Mouse (Mus musculus): ENCODE data around the gene H2afy2. TPM values are rescaled to one million over a fixed set of nuclear protein-coding genes. Genes with fewer than 3 reads are reported as not detected.

The H2afy2 gene
- total and polyA plus RNA-seq, 3 experiments: 0.25 TPM; not detected in 2

GRCm38 (mm10) chr10:61827950-61828936 is 44.3 kb upstream of the H2afy2 start:
- H3K4me1 ChIP-seq (ENCODE audit: control insufficient read depth in 1 of 2, insufficient read depth in 2 of 2, low read length in 2 of 2): no peaks in the 10 kb centered on the region
- H3K79me2 ChIP-seq (ENCODE audit: control insufficient read depth, insufficient read depth, low read length, poor library complexity): no peaks in the 10 kb centered on the region
- no peaks in the 10 kb centered on the region for H3K36me3 ChIP-seq (ENCODE audit: control insufficient read depth in 1 of 2, insufficient read depth in 2 of 2, low read length in 2 of 2)
- no peak for DNase-seq (ENCODE audit: low read depth, low spot score)
- H3K4me3 ChIP-seq (ENCODE audit: control insufficient read depth in 1 of 2, insufficient read depth in 1 of 2, low read depth in 2 of 2, low read length in 2 of 2): no peak overlapping the region
- H3K9me3 ChIP-seq (replicated peaks; ENCODE audit: insufficient read depth, low read length): no peaks in the 10 kb centered on the region
- H3K27me3 ChIP-seq (ENCODE audit: control insufficient read depth in 1 of 2, insufficient read depth in 2 of 2, low read length in 2 of 2): no peaks in the 10 kb centered on the region
- no peak for TF ChIP-seq ZKSCAN1 (IDR thresholded peaks at IDR 0.05; ENCODE audit: low read depth, low read length)
- TF ChIP-seq TCF12 (IDR thresholded peaks at IDR 0.05; ENCODE audit: low read depth, low read length): no peak
- no peak for TF ChIP-seq ZNF384 (IDR thresholded peaks at IDR 0.05; ENCODE audit: low read depth, low read length)
- TF ChIP-seq HCFC1 (IDR thresholded peaks at IDR 0.05; ENCODE audit: low read depth, low read length): no peak
- no peak for TF ChIP-seq MAFK (IDR thresholded peaks at IDR 0.05; ENCODE audit: borderline replicate concordance, low read depth, low read length)
- no peak for TF ChIP-seq ZMIZ1 (IDR thresholded peaks at IDR 0.05; ENCODE audit: low read depth, low read length)
- no peak for TF ChIP-seq CHD1 (IDR thresholded peaks at IDR 0.05; ENCODE audit: low read depth, low read length)
- H3K9ac ChIP-seq (ENCODE audit: control insufficient read depth, low read depth, low read length, poor library complexity, severe bottlenecking): no peak overlapping the region
- H3K27ac ChIP-seq (ENCODE audit: control insufficient read depth, low read depth, low read length): no peak overlapping the region

DNA sequence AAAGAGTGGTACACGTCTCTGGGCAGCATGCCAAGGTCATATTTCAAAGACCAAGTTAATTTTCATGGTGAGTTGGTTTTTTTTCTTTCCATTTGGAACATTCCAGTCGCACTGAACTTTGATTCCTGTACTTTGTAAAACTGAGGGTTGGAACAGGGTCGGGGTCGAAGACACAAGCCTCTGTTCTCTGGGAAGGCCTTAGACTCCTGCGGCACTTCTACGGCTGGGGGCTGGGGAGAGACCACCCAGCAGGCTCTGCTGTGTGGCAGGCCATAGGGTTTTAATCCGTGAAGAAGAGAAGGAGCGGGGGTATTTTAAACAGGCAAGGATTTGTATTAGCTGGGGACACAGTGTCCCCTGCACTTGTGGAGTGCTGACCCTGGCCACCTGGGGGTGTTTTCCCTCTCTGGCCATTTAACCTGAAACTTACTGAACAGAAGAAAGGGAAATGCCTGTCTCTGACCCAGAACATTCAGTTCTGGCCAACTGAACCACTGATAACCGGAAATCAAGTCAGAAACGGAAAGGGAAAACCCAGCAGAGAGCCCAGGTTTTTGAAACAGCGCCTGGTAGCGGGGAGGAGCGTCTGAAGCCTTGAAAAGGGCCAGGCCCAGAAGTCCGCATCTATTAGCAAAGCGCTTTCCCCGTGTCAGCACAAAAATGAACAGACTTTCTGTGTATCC is 42.9 kb upstream of the H2afy2 start:
- Histone ChIP-seq H3K36me3 (ENCODE audit: control insufficient read depth in 1 of 2, insufficient read depth in 2 of 2, low read length in 2 of 2) (no peaks in the 10 kb centered on the region), H3K4me1 (ENCODE audit: control insufficient read depth in 1 of 2, insufficient read depth in 2 of 2, low read length in 2 of 2) (no peaks in the 10 kb centered on the region), H3K79me2 (ENCODE audit: control insufficient read depth, insufficient read depth, low read length, poor library complexity) (no peaks in the 10 kb centered on the region), H3K27me3 (ENCODE audit: control insufficient read depth in 1 of 2, insufficient read depth in 2 of 2, low read length in 2 of 2) (no peaks in the 10 kb centered on the region; a peak in 1 of 4 replicates), H3K27ac (ENCODE audit: control insufficient read depth, low read depth, low read length) (no peak overlapping the region), H3K9me3 (replicated peaks; ENCODE audit: insufficient read depth, low read length) (no peaks in the 10 kb centered on the region), H3K9ac (ENCODE audit: control insufficient read depth, low read depth, low read length, poor library complexity, severe bottlenecking) (no peak overlapping the region), H3K4me3 (ENCODE audit: control insufficient read depth in 1 of 2, insufficient read depth in 1 of 2, low read depth in 2 of 2, low read length in 2 of 2) (no peak overlapping the region)
- TF ChIP-seq ZNF384 (IDR thresholded peaks at IDR 0.05; ENCODE audit: low read depth, low read length) (no peak), POLR2AphosphoS5 (IDR thresholded peaks at IDR 0.05; ENCODE audit: borderline replicate concordance, low read depth, low read length) (no peak), ETS1 (IDR thresholded peaks at IDR 0.05; ENCODE audit: low read depth, low read length) (no peak), TAL1 (IDR thresholded peaks at IDR 0.05; ENCODE audit: low read length) (no peak), ZC3H11A (IDR thresholded peaks at IDR 0.05; ENCODE audit: low read depth, low read length) (no peak), MAZ (IDR thresholded peaks at IDR 0.05; ENCODE audit: low read depth, low read length) (no peak), SMC3 (IDR thresholded peaks at IDR 0.05; ENCODE audit: low read depth, low read length) (no peak), MXI1 (IDR thresholded peaks at IDR 0.05; ENCODE audit: low read depth, low read length) (no peak), ZMIZ1 (IDR thresholded peaks at IDR 0.05; ENCODE audit: low read depth, low read length) (no peak), USF2 (IDR thresholded peaks at IDR 0.05; ENCODE audit: borderline replicate concordance in 1 of 2, insufficient read depth in 1 of 2, low read depth in 1 of 2, low read length in 2 of 2) (no peak)
- no peak for DNase-seq (ENCODE audit: low read depth, low spot score)
